Mouse (Mus musculus) midbrain, postnatal 0 days (tissue): Measurements from ENCODE around the gene Pdzrn3. TPM values are rescaled to one million over a fixed set of nuclear protein-coding genes. Genes with fewer than 3 reads are reported as not detected.

Experiments
- ATAC-seq: fragments of 200-750 bp; cut with Nextera tagmentation; 2 replicates; pipeline ENCODE4 v1.8.0; 2017; ENCODE audit warnings: moderate number of reproducible peaks, mild to moderate bottlenecking, moderate TSS enrichment, moderate library complexity; ENCODE audit not compliant: low FRiP score
- DNase-seq: peaks from one replicate; pipeline ENCODE4 v3.0.0-alpha.2; 2015; ENCODE audit warnings: low spot score
- H3K27ac ChIP-seq: fragments of 300-500 bp; sonication (generic); 2 replicates; pipeline ENCODE4 v1.5.1; 2014; ENCODE audit warnings: low read depth, mild to moderate bottlenecking, low read length, mixed read lengths
- H3K27me3 ChIP-seq: fragments of 300-500 bp; sonication (generic); 2 replicates; pipeline ENCODE4 v1.6.1; 2014; ENCODE audit warnings: low read length, control low read depth, mixed read lengths; ENCODE audit not compliant: insufficient read depth
- H3K36me3 ChIP-seq: fragments of 300-500 bp; sonication (generic); 2 replicates; pipeline ENCODE4 v1.6.1; 2014; ENCODE audit warnings: low read length, control low read depth, mixed read lengths; ENCODE audit not compliant: insufficient read depth
- H3K4me1 ChIP-seq: fragments of 300-500 bp; sonication (generic); 2 replicates; pipeline ENCODE4 v1.6.1; 2014; ENCODE audit warnings: mild to moderate bottlenecking, control low read depth, antibody characterized with exemption, low read length, mixed read lengths; ENCODE audit not compliant: insufficient read depth
- H3K4me2 ChIP-seq: fragments of 300-500 bp; sonication (generic); 2 replicates; pipeline ENCODE4 v1.6.1; 2014; ENCODE audit warnings: low read depth, mild to moderate bottlenecking, low read length, mixed read lengths; ENCODE audit not compliant: poor library complexity, severe bottlenecking
- H3K4me3 ChIP-seq: fragments of 300-500 bp; sonication (generic); 2 replicates; pipeline ENCODE4 v1.5.1; 2014; ENCODE audit warnings: low read depth, mild to moderate bottlenecking, low read length, moderate library complexity
- H3K9ac ChIP-seq: fragments of 300-500 bp; sonication (generic); replicated peaks from 2 replicates; pipeline ENCODE4 v1.6.1; 2014; ENCODE audit warnings: mild to moderate bottlenecking, low read length, moderate library complexity, mixed read lengths; ENCODE audit not compliant: poor library complexity, severe bottlenecking
- H3K9me3 ChIP-seq: fragments of 300-500 bp; sonication (generic); 2 replicates; pipeline ENCODE4 v1.6.1; 2016; ENCODE audit warnings: low read length, control low read depth
- CTCF ChIP-seq: IDR thresholded peaks from 2 replicates; pipeline ENCODE4 v1.5.1; 2016; ENCODE audit warnings: antibody characterized with exemption, mild to moderate bottlenecking
- WGBS: fragments of 180-500 bp; shearing (Covaris S2); extraction: QIAGEN DNeasy Blood & Tissue Kit; methylation state at CpG from one replicate; pipeline ENCODE4 v1.1.7; 2014; 5-methylcytosine and 5-hydroxymethylcytosine counted together
- polyA plus RNA-seq: library from polyadenylated mRNA; unstranded; fragments of >200 nt; fragmentation: Nextera tagmentation; extraction: Ambion mirVana; gene quantifications from 2 replicates; pipeline ENCODE4 v1.2.1, GENCODE M21; 2015
- total RNA-seq: library from RNA; depleted of rRNA; stranded (reverse); fragments of >200 nt; gene quantifications from 2 replicates; pipeline ENCODE4 v1.2.3, GENCODE M21; 2014

Gene Pdzrn3
- total and polyA plus RNA-seq, 2 experiments from 2014 or later: 10.8 to 27.2 TPM

DNA sequence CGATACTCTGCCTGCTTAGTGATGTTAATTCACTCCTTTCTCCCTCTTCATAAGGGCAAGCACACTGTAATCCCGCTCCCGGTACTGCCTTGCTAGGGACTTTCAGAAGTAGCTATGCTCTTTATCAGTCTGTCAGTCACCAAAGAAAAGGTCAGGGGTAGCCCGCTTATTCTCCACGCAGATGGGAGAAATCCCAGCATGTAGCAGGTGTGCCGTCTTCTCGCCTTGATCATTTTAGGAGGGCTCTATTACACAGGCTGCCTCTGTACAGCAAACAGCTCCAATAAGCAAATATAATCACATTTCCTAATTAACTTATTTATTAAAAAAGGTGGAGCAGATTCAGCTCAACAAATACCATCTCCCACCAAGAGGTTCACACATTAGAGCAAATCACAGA is 141.5 kb downstream of the Pdzrn3 start:
- H3K36me3 ChIP-seq: no peaks in the 10 kb centered on the region
- no peak overlapping the region for H3K4me3 ChIP-seq
- H3K9me3 ChIP-seq: no peaks in the 10 kb centered on the region
- WGBS: 31% methylated on average over 7 of the region's 7 CpGs
- ATAC-seq (no peak), DNase-seq (no peak)
- no peak for TF ChIP-seq CTCF
- H3K4me2 ChIP-seq: no peak overlapping the region
- H3K4me1 ChIP-seq: no peaks in the 10 kb centered on the region; the same call in 1 of the 2 replicates
- no peak overlapping the region for H3K27ac ChIP-seq
- H3K27me3 ChIP-seq: no peaks in the 10 kb centered on the region
- no peak overlapping the region for H3K9ac ChIP-seq

DNA sequence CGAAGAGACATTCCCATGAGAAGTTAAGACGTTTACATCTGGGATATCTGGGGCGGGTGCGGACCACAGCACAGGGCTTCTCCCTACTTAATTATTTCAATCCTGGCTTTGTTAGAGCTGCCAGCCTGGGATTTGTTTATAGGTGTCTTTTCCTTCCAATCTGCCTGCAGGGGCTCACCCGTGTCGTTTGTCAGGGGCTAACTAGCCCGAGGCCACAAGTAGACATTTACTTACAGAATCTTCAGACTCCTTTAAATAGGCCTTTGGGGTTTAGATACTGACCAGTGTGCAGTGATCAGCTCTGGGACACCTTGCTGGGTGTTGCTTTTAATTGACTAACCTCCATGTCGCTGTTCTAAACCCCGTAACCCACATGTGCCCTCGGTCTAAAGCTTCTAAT is 143.3 kb downstream of the Pdzrn3 start:
- no peak overlapping the region for H3K4me3 ChIP-seq
- H3K4me2 ChIP-seq: no peak overlapping the region
- DNase-seq (no peak), ATAC-seq (no peak)
- H3K27me3 ChIP-seq: no peaks in the 10 kb centered on the region
- no peaks in the 10 kb centered on the region for H3K36me3 ChIP-seq
- TF ChIP-seq CTCF: no peak
- H3K4me1 ChIP-seq: no peaks in the 10 kb centered on the region; the same call in 1 of the 2 replicates
- no peaks in the 10 kb centered on the region for H3K9me3 ChIP-seq
- H3K27ac ChIP-seq: no peak overlapping the region
- 38% methylated on average over 10 of the region's 10 CpGs for WGBS
- no peak overlapping the region for H3K9ac ChIP-seq

DNA sequence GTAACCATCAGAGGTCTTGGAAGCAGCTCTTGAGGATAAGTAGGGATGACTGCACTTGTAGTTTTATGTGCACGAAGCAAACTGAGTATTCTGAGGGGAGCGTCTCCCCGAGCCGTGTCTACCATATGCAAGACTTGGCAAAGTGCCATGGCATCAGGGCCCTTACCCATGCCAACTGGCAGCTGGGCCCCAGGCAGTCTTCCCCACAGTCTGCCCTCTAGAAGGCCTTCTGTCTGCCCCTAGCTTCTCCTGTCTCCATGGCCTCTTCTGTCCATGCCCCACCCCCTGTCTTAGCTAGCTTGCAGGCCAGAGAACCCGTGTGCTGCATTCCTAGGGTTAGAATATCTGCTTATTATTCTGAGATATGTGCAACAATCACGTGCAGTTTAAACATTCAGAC is 144.0 kb downstream of the Pdzrn3 start:
- Histone ChIP-seq H3K4me2 (no peak overlapping the region), H3K27ac (no peak overlapping the region), H3K4me3 (no peak overlapping the region), H3K9ac (no peak overlapping the region), H3K4me1 (no peaks in the 10 kb centered on the region; the same call in 1 of the 2 replicates), H3K36me3 (no peaks in the 10 kb centered on the region), H3K27me3 (no peaks in the 10 kb centered on the region), H3K9me3 (no peaks in the 10 kb centered on the region)
- DNase-seq (peak; percentile 84), ATAC-seq (peak; percentile 69; the same call in 1 of the 2 replicates)
- no peak for TF ChIP-seq CTCF
- 36% methylated on average over 6 of the region's 6 CpGs for WGBS

DNA sequence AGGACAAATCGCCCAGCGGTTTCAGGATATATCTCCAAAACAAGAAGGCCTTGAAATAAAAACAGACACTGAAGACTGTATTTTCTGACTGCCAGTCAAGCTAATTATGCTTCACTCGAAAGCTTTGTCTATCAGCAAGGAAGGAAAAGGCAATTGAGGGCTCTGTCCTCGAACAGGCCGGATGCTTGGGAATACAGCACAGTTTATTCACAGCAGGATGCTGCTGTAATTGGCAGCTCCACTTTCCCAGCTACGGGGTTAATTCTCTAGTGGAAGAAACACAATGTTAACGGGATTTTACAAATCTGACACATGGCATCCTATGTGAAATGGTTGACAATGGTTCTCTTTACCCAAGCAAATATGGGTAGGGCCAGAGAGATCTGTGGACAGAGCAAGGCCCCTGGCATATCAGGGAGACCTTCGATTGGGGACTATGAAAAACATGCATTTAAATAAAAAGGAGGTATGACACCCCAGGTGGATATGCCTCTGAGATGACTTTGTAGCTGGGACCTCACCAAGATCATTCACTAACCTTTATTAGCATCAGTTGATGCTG is 150.3 kb downstream of the Pdzrn3 start:
- H3K4me2 ChIP-seq: no peak overlapping the region
- no peak overlapping the region for H3K9ac ChIP-seq
- 19% methylated on average over 8 of the region's 8 CpGs for WGBS
- H3K27ac ChIP-seq: no peak overlapping the region
- H3K9me3 ChIP-seq: no peaks in the 10 kb centered on the region
- no peaks in the 10 kb centered on the region for H3K36me3 ChIP-seq
- no peaks in the 10 kb centered on the region for H3K27me3 ChIP-seq
- DNase-seq (peak; percentile 30), ATAC-seq (no peak)
- no peak for TF ChIP-seq CTCF
- no peaks in the 10 kb centered on the region; the same call in 1 of the 2 replicates for H3K4me1 ChIP-seq
- H3K4me3 ChIP-seq: no peak overlapping the region

DNA sequence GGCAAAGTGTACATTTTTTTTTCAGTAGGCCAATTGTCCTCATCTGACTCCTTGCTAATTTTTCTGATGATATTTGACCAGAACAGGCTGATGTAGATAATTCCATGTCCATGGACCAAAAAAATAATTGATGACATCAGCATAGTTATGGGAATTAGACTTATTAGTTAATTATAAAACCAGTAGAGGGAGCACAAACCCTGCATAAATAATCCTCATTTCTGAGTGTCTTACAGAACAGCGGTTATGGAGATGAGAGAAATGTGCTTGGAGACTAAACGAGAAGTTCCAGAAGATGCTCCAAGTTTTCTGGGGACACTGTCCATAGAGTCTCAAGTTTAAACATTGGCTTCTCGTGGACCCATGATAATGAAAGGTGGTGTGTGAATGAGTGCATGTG is 157.4 kb downstream of the Pdzrn3 start:
- DNase-seq (peak; percentile 71), ATAC-seq (no peak)
- H3K36me3 ChIP-seq: no peaks in the 10 kb centered on the region
- no peaks in the 10 kb centered on the region for H3K4me1 ChIP-seq
- H3K9me3 ChIP-seq: no peaks in the 10 kb centered on the region
- 64% methylated on average over 3 of the region's 3 CpGs for WGBS
- no peak overlapping the region for H3K4me2 ChIP-seq
- no peak overlapping the region for H3K4me3 ChIP-seq
- peak; percentile 65 for TF ChIP-seq CTCF
- H3K27me3 ChIP-seq: no peaks in the 10 kb centered on the region
- no peak overlapping the region for H3K9ac ChIP-seq
- H3K27ac ChIP-seq: no peak overlapping the region

DNA sequence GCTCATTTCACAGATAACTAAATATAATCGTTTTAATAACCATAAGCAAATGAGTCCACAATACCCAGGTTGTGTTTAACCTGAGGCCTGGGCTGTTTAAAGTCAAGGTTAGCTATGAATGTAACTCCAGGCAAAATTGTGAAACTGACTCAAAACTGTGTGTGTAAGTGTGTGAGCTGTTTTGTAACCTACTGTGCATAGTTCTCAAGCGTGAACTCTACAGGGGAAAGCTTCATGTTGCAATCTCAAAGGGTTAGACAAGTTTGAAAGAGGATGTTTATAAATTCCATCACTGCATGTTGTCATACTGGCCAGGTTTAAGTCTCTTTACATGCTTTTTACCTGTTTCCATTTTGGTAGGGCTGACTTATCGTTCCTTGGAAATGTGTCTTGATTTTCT is 158.7 kb downstream of the Pdzrn3 start:
- H3K4me2 ChIP-seq: no peak overlapping the region
- H3K9me3 ChIP-seq: no peaks in the 10 kb centered on the region
- TF ChIP-seq CTCF: no peak
- H3K27me3 ChIP-seq: no peaks in the 10 kb centered on the region
- DNase-seq (no peak), ATAC-seq (no peak)
- no peak overlapping the region for H3K9ac ChIP-seq
- no peak overlapping the region for H3K4me3 ChIP-seq
- no peaks in the 10 kb centered on the region for H3K4me1 ChIP-seq
- WGBS: 90% methylated on average over 3 of the region's 3 CpGs
- H3K27ac ChIP-seq: no peak overlapping the region
- no peaks in the 10 kb centered on the region for H3K36me3 ChIP-seq
